Mouse (Mus musculus): Measurements from ENCODE around the gene Styx. TPM values are rescaled to one million over a fixed set of nuclear protein-coding genes. Genes with fewer than 3 reads are reported as not detected.

The Styx gene
- total and polyA plus RNA-seq, 3 experiments, result 3.8 to 33.4 (median 26.3) TPM

GRCm38 (mm10) chr14:45319237-45319610 is 31.7 kb upstream of the Styx start:
- H3K4me3 ChIP-seq, result no peak overlapping the region
- TF ChIP-seq EP300 (IDR thresholded peaks at IDR 0.05; ENCODE audit: insufficient read depth, low read depth, low read length) (no peak), POLR2A (IDR thresholded peaks at IDR 0.05; ENCODE audit: insufficient read depth, low read depth, low read length) (no peak), CTCF (IDR thresholded peaks at IDR 0.05) (no peak)
- H3K36me3 ChIP-seq (ENCODE audit: control insufficient read depth, insufficient read depth, low read length), result peaks cover 7% of the 10 kb centered on the region
- no peak for DNase-seq
- H3K27me3 ChIP-seq (ENCODE audit: control insufficient read depth, insufficient read depth, low read length), result no peaks in the 10 kb centered on the region
- intact Hi-C loops (cut with DNase I), result loop anchor here (5.0 kb wide), 1 partner anchor 97 kb away; the partner anchor contains the start of gene Txndc16
- peaks cover 2% of the 10 kb centered on the region; the same call in 1 of the 2 replicates for H3K4me1 ChIP-seq (ENCODE audit: control insufficient read depth, insufficient read depth, low read length)
- peak overlapping the region; percentile 93 for H3K27ac ChIP-seq
- no peak overlapping the region for H3K9ac ChIP-seq (ENCODE audit: low read depth, low read length)
- H3K79me2 ChIP-seq (replicated peaks; ENCODE audit: control insufficient read depth, insufficient read depth, low read length), result peaks cover 2% of the 10 kb centered on the region; the same call in 1 of the 2 replicates
- 55% methylated on average over 3 of the region's 3 CpGs for WGBS

GRCm38 (mm10) chr14:45320111-45320510 is 30.8 kb upstream of the Styx start:
- no peaks in the 10 kb centered on the region for H3K27me3 ChIP-seq (ENCODE audit: control insufficient read depth, insufficient read depth, low read length)
- H3K4me1 ChIP-seq (ENCODE audit: control insufficient read depth, insufficient read depth, low read length), result peaks cover 2% of the 10 kb centered on the region; the same call in 1 of the 2 replicates
- intact Hi-C loops (cut with DNase I), result no loop called here
- H3K4me3 ChIP-seq, result no peak overlapping the region
- H3K79me2 ChIP-seq (replicated peaks; ENCODE audit: control insufficient read depth, insufficient read depth, low read length), result peaks cover 2% of the 10 kb centered on the region; the same call in 1 of the 2 replicates
- WGBS, result 82% methylated on average over 4 of the region's 4 CpGs
- H3K36me3 ChIP-seq (ENCODE audit: control insufficient read depth, insufficient read depth, low read length), result peaks cover 7% of the 10 kb centered on the region
- no peak overlapping the region for H3K9ac ChIP-seq (ENCODE audit: low read depth, low read length)
- no peak for DNase-seq
- TF ChIP-seq CTCF (IDR thresholded peaks at IDR 0.05), result no peak
- TF ChIP-seq EP300 (IDR thresholded peaks at IDR 0.05; ENCODE audit: insufficient read depth, low read depth, low read length), result no peak
- TF ChIP-seq POLR2A (IDR thresholded peaks at IDR 0.05; ENCODE audit: insufficient read depth, low read depth, low read length), result no peak
- H3K27ac ChIP-seq, result no peak overlapping the region

GRCm38 (mm10) chr14:45321067-45321466 is 29.8 kb upstream of the Styx start:
- H3K36me3 ChIP-seq (ENCODE audit: control insufficient read depth, insufficient read depth, low read length), result 0 out of 2 replicates have a peak, but pooled peaks cover 1% of the 10 kb centered on the region
- H3K9ac ChIP-seq (ENCODE audit: low read depth, low read length), result no peak overlapping the region
- H3K27ac ChIP-seq, result no peak overlapping the region
- no peak for TF ChIP-seq POLR2A (IDR thresholded peaks at IDR 0.05; ENCODE audit: insufficient read depth, low read depth, low read length)
- no peaks in the 10 kb centered on the region for H3K79me2 ChIP-seq (replicated peaks; ENCODE audit: control insufficient read depth, insufficient read depth, low read length)
- intact Hi-C loops (cut with DNase I), result no loop called here
- H3K4me3 ChIP-seq, result no peak overlapping the region
- DNase-seq, result no peak
- H3K27me3 ChIP-seq (ENCODE audit: control insufficient read depth, insufficient read depth, low read length), result no peaks in the 10 kb centered on the region
- peaks cover 2% of the 10 kb centered on the region; the same call in 1 of the 2 replicates for H3K4me1 ChIP-seq (ENCODE audit: control insufficient read depth, insufficient read depth, low read length)
- 74% methylated on average over 3 of the region's 3 CpGs for WGBS

- Histone ChIP-seq H3K9ac (ENCODE audit: low read depth, low read length) (no peak overlapping the region), H3K27ac (no peak overlapping the region), H3K4me1 (ENCODE audit: control insufficient read depth, insufficient read depth, low read length) (peaks cover 2% of the 10 kb centered on the region; the same call in 1 of the 2 replicates), H3K4me3 (no peak overlapping the region), H3K79me2 (replicated peaks; ENCODE audit: control insufficient read depth, insufficient read depth, low read length) (no peaks in the 10 kb centered on the region), H3K27me3 (ENCODE audit: control insufficient read depth, insufficient read depth, low read length) (no peaks in the 10 kb centered on the region), H3K36me3 (ENCODE audit: control insufficient read depth, insufficient read depth, low read length) (0 out of 2 replicates have a peak, but pooled peaks cover 1% of the 10 kb centered on the region)
- TF ChIP-seq EP300 (IDR thresholded peaks at IDR 0.05; ENCODE audit: insufficient read depth, low read depth, low read length) (no peak), POLR2A (IDR thresholded peaks at IDR 0.05; ENCODE audit: insufficient read depth, low read depth, low read length) (no peak), CTCF (IDR thresholded peaks at IDR 0.05) (no peak)
- intact Hi-C loops (cut with DNase I), result no loop called here
- WGBS, result 50% methylated on average over 5 of the region's 5 CpGs
- DNase-seq, result no peak
These were observed 29.3 kb upstream of the Styx start for GRCm38 (mm10) chr14:45321622-45322021.

- intact Hi-C loops (cut with DNase I), result no loop called here
These were observed 28.4 kb upstream of the Styx start for GRCm38 (mm10) chr14:45322450-45322849.

GRCm38 (mm10) chr14:45323320-45323719 is 27.6 kb upstream of the Styx start:
- intact Hi-C loops (cut with DNase I), result no loop called here
- Histone ChIP-seq H3K4me3 (no peak overlapping the region), H3K9ac (ENCODE audit: low read depth, low read length) (no peak overlapping the region), H3K79me2 (replicated peaks; ENCODE audit: control insufficient read depth, insufficient read depth, low read length) (no peaks in the 10 kb centered on the region), H3K4me1 (ENCODE audit: control insufficient read depth, insufficient read depth, low read length) (no peaks in the 10 kb centered on the region), H3K27ac (no peak overlapping the region), H3K36me3 (ENCODE audit: control insufficient read depth, insufficient read depth, low read length) (no peaks in the 10 kb centered on the region), H3K27me3 (ENCODE audit: control insufficient read depth, insufficient read depth, low read length) (no peaks in the 10 kb centered on the region)
- no peak for DNase-seq
- WGBS, result 89% methylated on average over 3 of the region's 3 CpGs
- TF ChIP-seq CTCF (IDR thresholded peaks at IDR 0.05), result no peak
- no peak for TF ChIP-seq POLR2A (IDR thresholded peaks at IDR 0.05; ENCODE audit: insufficient read depth, low read depth, low read length)
- no peak for TF ChIP-seq EP300 (IDR thresholded peaks at IDR 0.05; ENCODE audit: insufficient read depth, low read depth, low read length)

More at GRCm38 (mm10) chr14:45322450-45322849, 28.4 kb upstream of the Styx start:
- Histone ChIP-seq H3K79me2 (replicated peaks; ENCODE audit: control insufficient read depth, insufficient read depth, low read length) (no peaks in the 10 kb centered on the region), H3K4me1 (ENCODE audit: control insufficient read depth, insufficient read depth, low read length) (no peaks in the 10 kb centered on the region), H3K36me3 (ENCODE audit: control insufficient read depth, insufficient read depth, low read length) (no peaks in the 10 kb centered on the region), H3K27ac (no peak overlapping the region), H3K4me3 (no peak overlapping the region), H3K27me3 (ENCODE audit: control insufficient read depth, insufficient read depth, low read length) (no peaks in the 10 kb centered on the region), H3K9ac (ENCODE audit: low read depth, low read length) (no peak overlapping the region)
- WGBS, result 87% methylated on average over 2 of the region's 2 CpGs
- TF ChIP-seq CTCF (IDR thresholded peaks at IDR 0.05) (no peak), EP300 (IDR thresholded peaks at IDR 0.05; ENCODE audit: insufficient read depth, low read depth, low read length) (no peak), POLR2A (IDR thresholded peaks at IDR 0.05; ENCODE audit: insufficient read depth, low read depth, low read length) (no peak)
- DNase-seq, result no peak
